Mouse (Mus musculus): ENCODE data around the gene Nrxn3. TPM values are rescaled to one million over a fixed set of nuclear protein-coding genes. Genes with fewer than 3 reads are reported as not detected.

Gene Nrxn3
- polyA plus RNA-seq, 1 experiment from 2014 or later: 0.78 TPM

Small RNA genes lying within 50 kb of the gene (microRNA-seq; reads per million reads assigned to microRNA genes)
- gene Gm23989 (not detected), gene Gm27313 (not detected)
